Mouse (Mus musculus): ENCODE results near the gene Olfr1160.
"Not testable (repeated sequence)": the region's sequence is repeated elsewhere in the genome, so short reads cannot be mapped to it uniquely, and the experiment has no call there.

Olfr1160 gene

DNA sequence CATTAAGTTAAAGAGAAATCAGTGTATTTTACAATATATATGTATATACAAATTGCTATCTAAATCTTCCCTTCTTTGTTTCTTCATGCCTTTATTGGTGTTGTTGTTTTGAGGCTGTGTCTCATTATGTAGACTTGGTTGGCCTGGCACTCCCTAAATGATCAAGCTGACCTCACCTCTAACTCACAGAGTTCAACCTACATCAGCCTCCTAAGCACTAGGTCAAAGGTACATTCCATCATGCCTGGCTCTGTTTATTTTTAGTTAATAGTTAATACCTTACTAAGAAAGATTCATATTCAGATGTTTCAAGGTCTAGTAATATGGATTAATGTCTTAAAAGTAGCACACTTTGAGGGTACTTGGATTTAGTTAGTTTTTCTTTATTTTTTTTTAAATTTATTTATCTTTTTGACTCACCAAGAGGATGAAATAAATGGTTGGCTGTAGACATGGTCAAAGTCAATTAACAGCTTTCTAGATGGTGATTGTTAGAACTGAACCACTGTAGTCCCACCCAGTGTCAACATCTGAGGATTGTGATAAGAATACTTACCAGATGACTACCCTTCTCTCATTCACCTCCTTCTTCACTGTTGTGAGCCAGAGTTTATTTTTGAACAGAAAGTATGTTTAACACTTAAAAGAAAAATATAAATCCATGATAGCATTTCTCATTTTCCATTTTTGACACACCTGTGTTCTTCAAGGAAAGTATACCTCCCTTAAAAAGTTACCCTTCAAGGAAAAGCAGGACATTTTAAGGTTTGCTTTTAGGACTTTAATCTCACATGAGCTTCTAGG lies at the start of gene Olfr1160:
Gene Olfr1160 (minus strand): TSS at position 754 of the 804 bp plus-strand sequence.
- DNase-seq = no peak

DNA sequence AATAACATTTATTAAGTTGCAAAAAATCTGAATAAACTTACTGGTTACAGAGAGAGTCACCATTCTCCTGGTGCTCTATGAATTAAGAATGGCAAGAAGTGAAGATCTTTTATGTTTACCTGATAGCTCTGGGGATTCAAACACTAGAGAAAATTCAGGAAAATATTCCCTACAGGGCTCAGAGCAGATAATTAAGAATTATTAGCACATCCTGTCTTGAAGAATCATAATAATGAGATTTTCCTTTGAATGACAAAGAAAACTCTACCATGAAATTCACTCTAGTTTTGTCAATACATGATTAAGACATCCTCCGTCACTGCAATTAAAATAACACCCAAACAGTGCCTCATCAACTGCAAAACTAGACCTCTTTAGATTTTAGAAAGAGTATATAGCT lies 43.0 kb upstream of the Olfr1160 start, which contains the start of gene Olfr1162:
Gene Olfr1162 (minus strand): TSS at position 101 of the 400 bp plus-strand sequence.
- DNase-seq = no peak

DNA sequence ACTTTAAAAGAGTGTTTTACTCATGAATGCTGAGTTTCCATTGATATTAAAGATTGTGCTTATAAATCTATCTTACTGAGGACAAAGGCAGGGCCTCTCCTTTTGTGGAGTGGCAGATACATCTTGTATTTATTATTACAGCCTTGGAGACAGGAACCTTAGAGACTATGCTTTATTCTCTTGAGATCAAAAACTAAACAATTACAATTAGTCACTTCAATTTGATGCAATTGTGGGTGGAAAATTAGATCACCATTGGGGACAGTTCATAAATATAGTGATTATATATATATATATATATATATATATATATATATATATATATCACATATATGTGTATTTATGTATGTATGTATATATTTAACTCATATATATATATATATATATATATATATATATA lies 29.5 kb upstream of the Olfr1160 start, which contains the start of gene Olfr73:
Gene Olfr73 (minus strand): TSS at position 101 of the 400 bp plus-strand sequence.
- DNase-seq = no peak

DNA sequence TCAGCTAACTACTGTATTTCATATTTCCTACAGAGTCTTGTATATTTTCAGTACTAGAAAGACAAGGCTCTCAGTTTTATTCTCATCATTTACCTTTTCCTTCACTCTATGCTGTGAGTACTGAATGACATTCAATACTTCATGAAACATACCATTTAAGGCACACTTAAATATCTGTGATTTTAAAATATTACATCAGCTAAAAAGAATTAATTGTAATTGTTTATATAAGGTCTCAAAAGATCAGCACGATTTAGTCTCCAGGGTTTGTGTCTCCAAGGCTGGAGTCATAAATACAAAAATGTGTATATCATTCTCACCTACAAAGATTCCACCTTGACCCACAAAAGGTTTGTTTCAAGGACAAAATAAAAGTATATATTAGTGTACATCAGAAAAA lies 14.4 kb upstream of the Olfr1160 start, which contains the start of gene Olfr1161:
Gene Olfr1161 (plus strand): TSS at position 301 of the 400 bp plus-strand sequence.
- DNase-seq = not testable (repeated sequence)

DNA sequence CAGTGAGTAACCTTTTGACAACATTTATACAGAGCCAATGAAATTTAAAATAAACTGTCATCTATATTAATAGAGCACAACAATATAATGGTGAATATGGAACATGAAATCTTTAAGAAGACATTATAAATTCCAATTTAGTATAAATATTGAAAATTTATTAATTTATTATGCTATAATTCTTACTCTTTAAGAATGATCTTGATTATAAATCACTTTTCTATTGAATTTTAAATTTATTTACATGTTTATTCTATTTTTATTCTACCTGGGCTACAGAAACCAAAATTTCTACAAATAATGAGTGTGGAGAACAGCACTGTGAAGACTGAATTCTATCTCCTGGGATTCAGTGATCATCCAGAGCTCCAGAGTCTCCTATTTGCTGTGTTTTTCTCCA lies 18.3 kb downstream of the Olfr1160 start, which contains the start of gene Olfr1158:
Gene Olfr1158 (plus strand): TSS at position 301 of the 400 bp plus-strand sequence.
- no peak for DNase-seq

DNA sequence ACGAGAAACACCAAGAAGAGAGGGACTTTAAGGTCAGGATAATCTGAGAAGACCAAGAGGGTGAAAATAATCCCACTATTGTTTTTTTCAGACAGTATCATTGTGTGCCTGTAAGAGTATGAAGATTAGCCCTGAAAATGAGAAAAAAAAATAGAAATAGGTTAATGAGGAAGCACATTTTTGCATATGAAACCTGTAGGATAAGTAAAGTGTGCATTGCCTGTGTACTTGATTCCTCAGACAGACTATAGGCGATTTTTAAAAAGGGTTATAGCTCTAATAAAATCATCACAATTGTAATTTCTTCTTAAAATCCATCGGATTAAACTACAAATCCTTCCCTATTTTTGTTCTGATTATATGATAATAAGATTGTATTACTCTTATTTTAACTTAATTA lies 33.5 kb downstream of the Olfr1160 start, which contains the start of gene Olfr74:
Gene Olfr74 (minus strand): TSS at position 101 of the 400 bp plus-strand sequence.
- DNase-seq = no peak

DNA sequence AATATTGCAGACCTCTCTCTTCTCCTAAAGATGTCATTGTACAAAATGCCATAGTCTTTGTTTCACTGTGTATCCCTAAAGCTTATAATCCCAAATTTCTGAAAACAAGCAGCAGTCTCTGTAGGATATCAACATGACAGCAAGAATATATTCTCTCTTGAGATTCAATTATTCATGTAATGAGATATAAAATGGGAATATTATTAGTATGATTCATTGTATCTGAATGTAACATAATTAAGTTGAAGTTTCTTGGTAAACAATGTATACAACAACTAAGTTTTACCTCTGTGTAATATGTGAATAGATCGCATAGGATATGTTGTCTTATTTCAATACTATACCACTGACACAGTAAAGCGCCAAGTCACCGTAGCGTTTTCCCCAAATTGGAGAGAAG lies 39.9 kb downstream of the Olfr1160 start, which contains the start of gene Olfr1157:
Gene Olfr1157 (minus strand): TSS at position 101 of the 400 bp plus-strand sequence.
- no peak for DNase-seq

DNA sequence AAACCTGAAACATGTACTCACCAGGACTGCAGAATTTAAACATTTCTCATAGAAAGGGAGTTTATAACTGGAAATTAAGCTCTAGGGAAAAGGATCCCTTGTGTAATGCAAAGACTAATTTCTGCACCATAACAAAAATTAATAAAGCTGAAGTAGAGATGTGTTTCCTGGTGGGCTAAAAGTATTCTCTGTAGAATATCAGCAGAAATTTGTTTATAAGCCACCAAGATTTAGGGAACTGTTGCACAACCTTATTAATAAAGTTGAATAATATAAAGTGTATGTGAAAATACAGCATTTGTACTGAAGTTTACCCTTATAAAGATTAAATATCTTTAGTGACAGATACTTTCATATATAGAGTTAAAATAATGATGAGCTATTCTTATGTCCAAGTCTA lies 55.1 kb downstream of the Olfr1160 start, which contains the start of gene Olfr1156:
Gene Olfr1156 (minus strand): TSS at position 101 of the 400 bp plus-strand sequence.
- DNase-seq = no peak
